Mouse (Mus musculus): ENCODE results near the gene Gcn1l1.

DNA sequence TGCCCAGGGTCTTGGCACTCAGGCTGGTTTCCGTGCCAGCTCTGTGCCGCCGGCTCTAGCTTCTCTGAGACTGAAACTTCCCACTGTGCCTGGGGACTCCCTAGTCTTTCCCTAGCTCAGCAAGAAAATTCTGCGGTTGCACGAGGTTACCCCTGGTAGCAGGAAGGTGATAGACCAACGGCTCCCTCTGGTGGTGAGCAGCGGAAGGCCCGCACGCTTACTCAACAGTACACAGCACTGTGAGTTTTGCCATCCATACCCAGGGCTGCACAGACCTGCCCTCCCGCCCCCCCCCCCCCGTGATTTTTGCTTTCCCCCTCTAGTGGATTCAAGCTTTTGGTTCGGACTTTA is 26.4 kb upstream of the Gcn1l1 start:
- TF ChIP-seq POLR2A (IDR thresholded peaks at IDR 0.05; ENCODE audit: insufficient read depth, low read depth, low read length): no peak
- peak; percentile 94 for TF ChIP-seq CTCF (IDR thresholded peaks at IDR 0.05; ENCODE audit: insufficient read depth, low read depth, low read length)

Data from olfactory bulb, adult 2 months (tissue).